Mouse (Mus musculus) gastrocnemius, postnatal 14 days (tissue): Measurements from ENCODE around the gene Tacc2. TPM values are rescaled to one million over a fixed set of nuclear protein-coding genes. Genes with fewer than 3 reads are reported as not detected.
A peak's percentile ranks its signal among the peaks of the same experiment; 100 is the strongest.

Source experiments
- DNase-seq: peaks from one replicate; pipeline ENCODE4 v3.0.0; 2021; ENCODE audit warnings: mixed read lengths
- intact Hi-C: fragments of 180-260 bp; cut with DNase I; formaldehyde crosslinking; loops from one replicate; pipeline ENCODE4 v1.15.1; 2025; ENCODE audit warnings: low total_unique reads
- total RNA-seq, 2 experiments: library from RNA; stranded (reverse); gene quantifications; 2 replicates each; pipeline ENCODE4 v1.2.3; 2021

The Tacc2 gene
- total RNA-seq, 2 experiments from 2014 or later: 227 to 381 TPM

GRCm38 (mm10) chr7:130743239-130744025 lies 166.2 kb downstream of the Tacc2 start:
- intact Hi-C loops: no loop called here
- no peak for DNase-seq

- no peak for DNase-seq
- intact Hi-C loops: no loop called here
Observed at GRCm38 (mm10) chr7:130749165-130749564, 171.9 kb downstream of the Tacc2 start.

- DNase-seq: no peak
- intact Hi-C loops: loop anchor here (10.0 kb wide), 1 partner anchor 76 kb away; no protein-coding TSS in a partner anchor
Observed at GRCm38 (mm10) chr7:130750752-130751490, 173.7 kb downstream of the Tacc2 start.

- DNase-seq: no peak
- intact Hi-C loops: loop anchor here (10.0 kb wide), 1 partner anchor 77 kb away; no protein-coding TSS in a partner anchor
Observed at GRCm38 (mm10) chr7:130751678-130752077, 174.4 kb downstream of the Tacc2 start.

- DNase-seq: peak; percentile 30
- intact Hi-C loops: loop anchor here (10.0 kb wide), 1 partner anchor 80 kb away; no protein-coding TSS in a partner anchor
Observed at GRCm38 (mm10) chr7:130754790-130755189, 177.6 kb downstream of the Tacc2 start.

GRCm38 (mm10) chr7:130756343-130756835 lies 179.2 kb downstream of the Tacc2 start:
- intact Hi-C loops: loop anchor here (10.0 kb wide), 1 partner anchor 82 kb away; no protein-coding TSS in a partner anchor
- no peak for DNase-seq

- intact Hi-C loops: loop anchor here (10.0 kb wide), 1 partner anchor 83 kb away; no protein-coding TSS in a partner anchor
Observed at GRCm38 (mm10) chr7:130757326-130757865, 180.2 kb downstream of the Tacc2 start.

GRCm38 (mm10) chr7:130762071-130762897 lies 185.0 kb downstream of the Tacc2 start:
- intact Hi-C loops: no loop called here
- DNase-seq: peak; percentile 51

More at GRCm38 (mm10) chr7:130757326-130757865, 180.2 kb downstream of the Tacc2 start:
- no peak for DNase-seq

- intact Hi-C loops: no loop called here
- DNase-seq: no peak
Observed at GRCm38 (mm10) chr7:130764160-130764559, 186.9 kb downstream of the Tacc2 start.

- DNase-seq: no peak
- intact Hi-C loops: no loop called here
Observed at GRCm38 (mm10) chr7:130766411-130767170, 189.4 kb downstream of the Tacc2 start.

GRCm38 (mm10) chr7:130768151-130768550 lies 190.9 kb downstream of the Tacc2 start:
- intact Hi-C loops: no loop called here
- no peak for DNase-seq

- intact Hi-C loops: no loop called here
- peak; percentile 74 for DNase-seq
Observed at GRCm38 (mm10) chr7:130770707-130771106, 193.5 kb downstream of the Tacc2 start.

- intact Hi-C loops: loop anchor here (2.0 kb wide), 1 partner anchor 144 kb away; no protein-coding TSS in a partner anchor
- DNase-seq: peak; percentile 30
Observed at GRCm38 (mm10) chr7:130773171-130773830, 196.1 kb downstream of the Tacc2 start.

- no peak for DNase-seq
- intact Hi-C loops: loop anchor here (2.0 kb wide), 1 partner anchor 143 kb away; no protein-coding TSS in a partner anchor
Observed at GRCm38 (mm10) chr7:130773914-130774630, 196.8 kb downstream of the Tacc2 start, which contains the start of gene Btbd16. Btbd16 (plus strand) TSS chr7:130774069.

GRCm38 (mm10) chr7:130780866-130781419 lies 203.7 kb downstream of the Tacc2 start:
- no peak for DNase-seq
- intact Hi-C loops: loop anchor here (5.0 kb wide), 1 partner anchor 46 kb away; no protein-coding TSS in a partner anchor

GRCm38 (mm10) chr7:130782501-130783050 lies 205.3 kb downstream of the Tacc2 start:
- intact Hi-C loops: loop anchor here (5.0 kb wide), 1 partner anchor 45 kb away; no protein-coding TSS in a partner anchor
- no peak for DNase-seq
